Mouse (Mus musculus): Measurements from ENCODE around the gene Hmgcs1.

- TF ChIP-seq CHD2 (IDR thresholded peaks at IDR 0.05; ENCODE audit: low read depth, low read length) (no peak), ZNF384 (IDR thresholded peaks at IDR 0.05; ENCODE audit: low read depth, low read length) (no peak)
Measured at GRCm38 (mm10) chr13:119684416-119685177, 5.6 kb upstream of the Hmgcs1 start.

Data from ES-E14 (cell line).